Mouse (Mus musculus) stomach, postnatal 0 days (tissue): ENCODE measurements around the gene Farp2. TPM values are rescaled to one million over a fixed set of nuclear protein-coding genes. Genes with fewer than 3 reads are reported as not detected.

Experiments
- ATAC-seq: fragments of 200-750 bp; cut with Nextera tagmentation; 2 replicates; pipeline ENCODE4 v1.8.0; 2017; ENCODE audit not compliant: low FRiP score, low TSS enrichment
- DNase-seq: peaks from one replicate; pipeline ENCODE4 v3.0.0-alpha.2; 2016; ENCODE audit warnings: low spot score
- H3K27ac ChIP-seq: fragments of 300-500 bp; sonication (generic); replicated peaks from 2 replicates; pipeline ENCODE4 v1.5.1; 2014; ENCODE audit warnings: mild to moderate bottlenecking, control low read depth
- H3K27me3 ChIP-seq: fragments of 300-500 bp; sonication (generic); 2 replicates; pipeline ENCODE4 v1.6.1; 2014; ENCODE audit warnings: low read length; ENCODE audit not compliant: control insufficient read depth, insufficient read depth
- H3K36me3 ChIP-seq: fragments of 300-500 bp; sonication (generic); 2 replicates; pipeline ENCODE4 v1.6.1; 2014; ENCODE audit warnings: low read length, mixed read lengths; ENCODE audit not compliant: control insufficient read depth, insufficient read depth
- H3K4me1 ChIP-seq: fragments of 300-500 bp; sonication (generic); replicated peaks from 2 replicates; pipeline ENCODE4 v1.6.1; 2014; ENCODE audit warnings: antibody characterized with exemption; ENCODE audit not compliant: control insufficient read depth, insufficient read depth
- H3K4me2 ChIP-seq: fragments of 300-500 bp; sonication (generic); replicated peaks from 2 replicates; pipeline ENCODE4 v1.6.1; 2014; ENCODE audit warnings: low read depth, mild to moderate bottlenecking, control low read depth, moderate library complexity
- H3K4me3 ChIP-seq: fragments of 300-500 bp; sonication (generic); 2 replicates; pipeline ENCODE4 v1.5.1; 2014; ENCODE audit warnings: low read depth, low read length, control low read depth
- H3K9ac ChIP-seq: fragments of 300-500 bp; sonication (generic); 2 replicates; pipeline ENCODE4 v1.6.1; 2014; ENCODE audit warnings: mild to moderate bottlenecking, low read length, control low read depth, mixed read lengths
- H3K9me3 ChIP-seq: fragments of 300-500 bp; sonication (generic); 2 replicates; pipeline ENCODE4 v1.6.1; 2016; ENCODE audit warnings: low read length; ENCODE audit not compliant: control insufficient read depth
- CTCF ChIP-seq: IDR thresholded peaks from 2 replicates; pipeline ENCODE4 v1.5.1; 2016; ENCODE audit warnings: antibody characterized with exemption, low read depth, mild to moderate bottlenecking, moderate library complexity
- EP300 ChIP-seq: optimal IDR thresholded peaks from 2 replicates; pipeline ENCODE3; 2016; ENCODE audit warnings: antibody characterized with exemption
- WGBS: fragments of 180-500 bp; shearing (Covaris S2); extraction: QIAGEN DNeasy Blood & Tissue Kit; methylation state at CpG from one replicate; pipeline ENCODE4 v1.1.7; 2014; 5-methylcytosine and 5-hydroxymethylcytosine counted together
- polyA plus RNA-seq: library from polyadenylated mRNA; unstranded; fragments of >200 nt; fragmentation: Nextera tagmentation; extraction: Ambion mirVana; gene quantifications from 2 replicates; pipeline ENCODE4 v1.2.1, GENCODE M21; 2015

Gene Farp2
- polyA plus RNA-seq, 1 experiment from 2014 or later = 2.9 TPM

DNA sequence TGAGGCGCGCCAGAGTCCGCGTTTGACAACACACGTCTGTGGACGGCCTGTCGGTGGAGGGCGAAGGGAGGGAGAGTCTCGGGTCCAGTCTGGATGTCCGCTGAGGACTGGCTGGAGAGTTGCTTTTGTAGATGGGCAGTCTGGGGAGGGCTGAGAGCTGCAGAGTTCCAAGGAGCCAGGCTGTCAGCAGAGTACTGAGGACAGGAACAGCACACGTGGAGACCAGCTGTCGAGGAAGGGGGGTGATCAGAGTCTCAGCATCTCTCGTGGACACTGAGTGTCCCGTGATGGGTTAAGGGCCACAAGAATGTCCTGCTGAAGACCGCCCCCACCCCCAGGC lies 442 bp downstream of the Farp2 start:
- Histone ChIP-seq H3K9me3 (no peaks in the 10 kb centered on the region), H3K27ac (peak overlapping the region; percentile 86), H3K9ac (peak overlapping the region; percentile 80), H3K4me2 (peak overlapping the region; percentile 81), H3K27me3 (no peaks in the 10 kb centered on the region), H3K4me1 (peaks cover 3% of the 10 kb centered on the region; the same call in 1 of the 2 replicates), H3K36me3 (no peaks in the 10 kb centered on the region; the same call in none of the 2 replicates), H3K4me3 (peak overlapping the region; percentile 70)
- DNase-seq (no peak), ATAC-seq (no peak; the same call in 1 of the 2 replicates)
- 2% methylated on average over 14 of the region's 15 CpGs for WGBS
- TF ChIP-seq EP300 (no peak), CTCF (no peak)

DNA sequence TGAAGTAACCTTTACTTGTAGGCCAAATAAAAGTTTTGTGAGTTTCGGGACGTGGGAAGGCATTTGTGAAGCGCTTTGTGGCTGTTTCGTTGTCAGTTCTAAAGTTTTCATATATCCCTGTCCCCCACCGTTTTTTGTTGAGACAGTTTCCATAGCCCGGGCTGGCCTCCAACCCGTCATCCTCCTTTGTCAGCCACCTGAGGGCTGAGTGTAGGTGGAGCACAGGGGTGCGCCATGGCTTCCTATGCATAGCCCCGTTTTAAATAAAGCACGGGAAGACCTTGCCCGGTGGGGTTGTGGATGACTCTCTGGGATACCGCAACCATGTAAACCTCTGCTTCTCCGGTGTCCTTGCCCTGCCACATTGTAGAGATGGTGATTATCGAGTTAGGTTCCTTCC lies 1.3 kb downstream of the Farp2 start:
- Histone ChIP-seq H3K9me3 (no peaks in the 10 kb centered on the region), H3K36me3 (no peaks in the 10 kb centered on the region; the same call in none of the 2 replicates), H3K27me3 (no peaks in the 10 kb centered on the region), H3K4me3 (no peak overlapping the region), H3K27ac (no peak overlapping the region), H3K4me1 (peaks cover 3% of the 10 kb centered on the region; the same call in 1 of the 2 replicates), H3K9ac (no peak overlapping the region), H3K4me2 (no peak overlapping the region)
- 81% methylated on average over 14 of the region's 14 CpGs for WGBS
- no peak for ATAC-seq
- TF ChIP-seq CTCF = no peak
- no peak for TF ChIP-seq EP300
- DNase-seq = no peak

DNA sequence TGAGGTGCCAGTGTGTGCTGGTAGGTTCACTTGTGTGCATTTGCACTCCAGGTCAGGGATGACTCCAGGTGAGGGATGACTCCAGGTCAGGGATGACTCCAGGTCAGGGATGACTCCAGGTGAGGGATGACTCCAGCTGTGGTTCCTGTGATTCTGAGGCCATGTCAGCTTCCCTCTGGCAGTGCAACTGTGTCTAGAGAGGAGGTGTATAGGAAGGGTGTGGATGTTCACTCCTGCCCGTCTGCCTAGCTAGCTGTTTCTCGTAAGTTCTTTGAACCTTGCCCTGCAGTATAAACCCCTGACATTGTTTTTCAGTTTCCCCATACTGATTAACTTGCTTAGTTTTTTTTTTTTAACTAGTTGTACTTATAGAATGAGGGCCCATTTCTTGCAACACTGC lies 9.6 kb downstream of the Farp2 start:
- WGBS = 67% methylated on average over 2 of the region's 2 CpGs
- DNase-seq (no peak), ATAC-seq (no peak)
- TF ChIP-seq EP300 (no peak), CTCF (no peak)
- Histone ChIP-seq H3K27me3 (no peaks in the 10 kb centered on the region), H3K36me3 (no peaks in the 10 kb centered on the region), H3K4me3 (no peak overlapping the region), H3K4me1 (no peaks in the 10 kb centered on the region), H3K4me2 (no peak overlapping the region), H3K9ac (no peak overlapping the region), H3K9me3 (no peaks in the 10 kb centered on the region), H3K27ac (no peak overlapping the region)

DNA sequence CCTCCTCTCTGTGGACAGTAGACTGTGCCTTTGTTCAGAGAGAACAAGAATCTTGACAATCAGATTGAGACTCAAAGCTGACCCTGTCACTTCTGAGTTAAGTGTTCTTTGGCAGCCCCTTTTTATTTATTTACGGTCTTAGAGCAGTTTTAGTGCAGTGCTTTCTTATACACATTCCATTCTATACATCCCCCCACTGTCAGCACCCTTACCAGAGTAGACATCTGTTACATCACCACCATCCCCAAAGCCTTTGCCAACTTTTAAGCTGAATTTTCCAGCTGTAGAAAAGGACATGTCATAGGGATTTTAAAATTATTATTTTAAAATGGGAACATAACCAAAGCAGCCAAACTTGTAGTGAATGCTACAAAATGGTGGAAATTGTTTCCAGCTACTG lies 10.4 kb downstream of the Farp2 start:
- TF ChIP-seq CTCF (no peak), EP300 (no peak)
- ATAC-seq (no peak), DNase-seq (no peak)
- Histone ChIP-seq H3K9me3 (no peaks in the 10 kb centered on the region), H3K4me2 (no peak overlapping the region), H3K36me3 (no peaks in the 10 kb centered on the region), H3K27me3 (no peaks in the 10 kb centered on the region), H3K9ac (no peak overlapping the region), H3K4me3 (no peak overlapping the region), H3K27ac (no peak overlapping the region), H3K4me1 (no peaks in the 10 kb centered on the region)
- 87% methylated on average over 1 of the region's 1 CpGs for WGBS

DNA sequence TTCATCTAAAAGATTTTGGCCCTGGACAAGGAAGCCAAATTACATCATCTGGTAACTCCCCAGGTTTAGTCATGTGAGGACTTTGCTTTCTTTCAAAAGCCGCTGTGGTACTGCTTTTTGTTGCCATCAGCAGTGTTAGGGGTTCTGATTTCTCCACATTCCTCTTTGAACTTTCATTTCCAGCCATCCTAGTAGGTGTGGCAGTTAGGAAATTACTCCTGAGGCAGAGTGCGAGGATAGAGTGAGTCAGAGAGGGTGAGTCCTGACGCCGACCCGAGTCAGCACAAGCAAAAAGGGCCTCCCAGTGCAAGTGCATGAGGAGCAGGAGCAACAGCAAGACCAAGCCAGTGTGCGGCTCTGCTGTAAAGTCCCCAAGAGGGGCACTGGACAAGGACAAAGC lies 17.9 kb downstream of the Farp2 start:
- WGBS = 64% methylated on average over 6 of the region's 6 CpGs
- TF ChIP-seq EP300 = no peak
- no peak for TF ChIP-seq CTCF
- Histone ChIP-seq H3K4me3 (no peak overlapping the region), H3K9me3 (no peaks in the 10 kb centered on the region), H3K27ac (no peak overlapping the region), H3K4me1 (no peaks in the 10 kb centered on the region), H3K27me3 (no peaks in the 10 kb centered on the region), H3K36me3 (0 out of 2 replicates have a peak, but pooled peaks cover 2% of the 10 kb centered on the region), H3K4me2 (no peak overlapping the region), H3K9ac (no peak overlapping the region)
- peak; percentile 17 for DNase-seq
- ATAC-seq = peak; percentile 61; the same call in 1 of the 2 replicates

DNA sequence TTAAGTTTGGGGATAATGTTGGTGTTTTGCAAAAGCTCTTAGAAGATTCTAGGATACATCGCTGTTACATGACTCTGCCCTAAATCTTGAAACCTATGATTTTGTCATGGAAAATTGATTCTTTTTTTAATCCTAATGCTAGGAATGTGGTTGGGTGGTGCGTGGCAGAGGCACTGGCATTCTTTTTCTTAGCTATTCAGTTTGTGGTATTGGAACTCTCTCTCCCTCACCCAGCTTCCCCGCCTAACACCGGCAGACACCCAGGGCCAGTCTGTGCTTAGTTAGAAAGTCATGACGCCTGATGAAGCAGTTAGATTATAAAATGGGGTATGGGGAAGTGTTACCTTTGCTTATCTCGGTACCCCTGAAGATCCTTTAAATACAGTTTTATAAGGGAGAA lies 25.3 kb downstream of the Farp2 start:
- TF ChIP-seq CTCF = no peak
- no peak for TF ChIP-seq EP300
- Histone ChIP-seq H3K9ac (no peak overlapping the region), H3K4me1 (no peaks in the 10 kb centered on the region), H3K4me2 (no peak overlapping the region), H3K9me3 (0 out of 2 replicates have a peak, but pooled peaks cover 3% of the 10 kb centered on the region), H3K4me3 (no peak overlapping the region), H3K27ac (no peak overlapping the region), H3K27me3 (no peaks in the 10 kb centered on the region), H3K36me3 (no peaks in the 10 kb centered on the region)
- 90% methylated on average over 6 of the region's 6 CpGs for WGBS
- ATAC-seq = no peak
- no peak for DNase-seq
